Mouse (Mus musculus) heart, postnatal 14 days (tissue): ENCODE measurements around the gene Aifm1. TPM values are rescaled to one million over a fixed set of nuclear protein-coding genes. Genes with fewer than 3 reads are reported as not detected.
A peak's percentile ranks its signal among the peaks of the same experiment; 100 is the strongest.

Experiments
- DNase-seq, 2 experiments: peaks; one replicate each; pipeline ENCODE4 v3.0.0; 2021 to 2022
- intact Hi-C: fragments of 180-260 bp; cut with DNase I; formaldehyde crosslinking; loops from one replicate; pipeline ENCODE4 v1.15.1; 2025
- total RNA-seq, 2 experiments: library from RNA; stranded (reverse); gene quantifications; 2 replicates each; pipeline ENCODE4 v1.2.3; 2021

Gene Aifm1
- total RNA-seq, 2 experiments from 2014 or later, result 91.4 to 105 TPM

GRCm38 (mm10) chrX:48429100-48429499 is 84.3 kb downstream of the Aifm1 start:
- DNase-seq, result no peak
- intact Hi-C loops, result no loop called here

DNA sequence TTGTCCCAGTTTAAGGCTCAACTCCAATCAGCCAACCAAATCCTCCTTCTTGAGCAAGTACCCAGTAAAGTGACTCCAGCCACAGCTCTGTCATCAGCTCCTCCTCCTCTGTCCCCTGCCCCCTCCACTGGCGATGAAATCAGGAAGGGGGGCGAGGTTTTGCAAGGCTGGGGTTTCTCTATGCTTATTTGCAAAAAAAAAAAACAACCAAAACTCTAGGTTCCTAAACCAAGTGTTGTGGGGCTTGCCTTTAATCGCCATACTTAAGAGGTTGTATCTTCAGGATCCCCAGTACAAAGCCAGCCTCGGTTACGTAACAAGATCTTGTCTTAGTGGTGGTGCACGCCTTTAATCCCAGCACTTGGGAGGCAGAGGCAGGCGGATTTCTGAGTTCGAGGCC is 84.7 kb downstream of the Aifm1 start:
- intact Hi-C loops, result no loop called here
- no peak for DNase-seq

DNA sequence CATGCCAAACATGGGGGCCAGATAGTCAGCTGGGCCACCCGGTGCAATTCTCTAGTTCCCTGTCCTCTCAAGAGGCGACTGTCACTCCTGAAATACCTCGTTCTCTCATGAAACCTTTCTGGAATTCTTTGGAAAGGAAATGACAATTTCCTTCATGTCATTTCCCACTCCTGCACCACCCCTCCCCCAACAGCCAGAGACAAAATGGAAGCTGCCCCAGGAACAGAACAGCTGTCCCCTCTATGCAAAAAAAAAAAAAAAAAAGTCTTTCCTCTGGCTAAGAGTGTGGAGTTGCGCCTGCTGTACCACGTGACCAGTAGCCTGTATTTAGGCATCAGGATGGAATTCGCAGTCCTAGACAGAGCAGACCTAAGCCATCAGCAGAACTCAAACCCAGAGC is 85.1 kb downstream of the Aifm1 start:
- DNase-seq, result peak; percentile 39 to 44
- intact Hi-C loops, result no loop called here

GRCm38 (mm10) chrX:48425280-48425679 is 88.1 kb downstream of the Aifm1 start:
- no peak for DNase-seq
- intact Hi-C loops, result no loop called here

Other genes with a start within 250 kb of the Aifm1 start
- gene Bcorl1, start 172.2 kb downstream of the Aifm1 start, total RNA-seq, result 1 to 10 TPM; 8.2 to 8.8 TPM
- 10 to 100 TPM in 1 of 2 experiments, 1 to 10 TPM in 1; 8.4 to 12.3 TPM for gene Elf4, start 50.4 kb downstream of the Aifm1 start, total RNA-seq
- under 1 TPM in 1 of 2 experiments, not detected in 1; 0.24 TPM for gene Rab33a, start 5.7 kb upstream of the Aifm1 start, total RNA-seq
- 1 to 10 TPM; 8.2 to 9.4 TPM for gene Zfp280c, start 80.9 kb upstream of the Aifm1 start, total RNA-seq
- 1 to 10 TPM; 2.3 to 2.5 TPM for gene Slc25a14, start 109.8 kb upstream of the Aifm1 start, total RNA-seq
- not detected for gene Gpr119, start 160.9 kb upstream of the Aifm1 start, total RNA-seq
- gene Rbmx2, start 181.4 kb upstream of the Aifm1 start, total RNA-seq, result 1 to 10 TPM; 2.4 to 2.6 TPM